Mouse (Mus musculus) hindbrain, embryonic 10.5 days (tissue): ENCODE data around the gene Olfr1537. TPM values are rescaled to one million over a fixed set of nuclear protein-coding genes. Genes with fewer than 3 reads are reported as not detected.

Source experiments
- DNase-seq: peaks from one replicate; pipeline ENCODE4 v3.0.0-alpha.2; 2017; ENCODE audit warnings: low spot score
- H3K27ac ChIP-seq: fragments of 300-500 bp; sonication (generic); 2 replicates; pipeline ENCODE4 v1.5.1; 2016; ENCODE audit warnings: mild to moderate bottlenecking, moderate library complexity
- H3K27me3 ChIP-seq: fragments of 300-500 bp; sonication (generic); 2 replicates; pipeline ENCODE4 v1.6.1; 2016; ENCODE audit warnings: mild to moderate bottlenecking; ENCODE audit not compliant: poor library complexity, insufficient read depth, severe bottlenecking
- H3K36me3 ChIP-seq: fragments of 300-500 bp; sonication (generic); 2 replicates; pipeline ENCODE4 v1.6.1; 2016; ENCODE audit warnings: mild to moderate bottlenecking, moderate library complexity
- H3K4me1 ChIP-seq: fragments of 300-500 bp; sonication (generic); replicated peaks from 2 replicates; pipeline ENCODE4 v1.6.1; 2016; ENCODE audit warnings: mild to moderate bottlenecking
- H3K4me3 ChIP-seq: fragments of 300-500 bp; sonication (generic); 2 replicates; pipeline ENCODE4 v1.5.1; 2016; ENCODE audit warnings: mild to moderate bottlenecking, moderate library complexity
- H3K9me3 ChIP-seq: fragments of 300-500 bp; sonication (generic); 2 replicates; pipeline ENCODE4 v1.6.1; 2016; ENCODE audit warnings: mild to moderate bottlenecking, moderate library complexity
- WGBS: fragments of 180-500 bp; shearing (Covaris S2); methylation state at CpG from one replicate; pipeline ENCODE4 v1.1.7; 2016; 5-methylcytosine and 5-hydroxymethylcytosine counted together
- polyA plus RNA-seq: library from polyadenylated mRNA; unstranded; fragments of >200 nt; fragmentation: Nextera tagmentation; extraction: Ambion mirVana; gene quantifications from 2 replicates; pipeline ENCODE4 v1.2.1, GENCODE M21; 2016

Gene Olfr1537
- polyA plus RNA-seq = not detected in 2 replicates

GRCm38 (mm10) chr9:39249894-39250293 lies at the start of gene Olfr1537:
Gene Olfr1537 (minus strand): TSS chr9:39249994.
- WGBS = 88% methylated on average over 1 of the region's 1 CpGs
- no peak for DNase-seq
- Histone ChIP-seq H3K4me3 (no peak within 1 kb of the TSS), H3K27ac (no peak within 1 kb of the TSS), H3K4me1 (no peaks in the 10 kb centered on the region), H3K36me3 (no peaks in the 10 kb centered on the region), H3K9me3 (no peaks in the 10 kb centered on the region), H3K27me3 (no peaks in the 10 kb centered on the region)

- Histone ChIP-seq H3K27me3 (no peaks in the 10 kb centered on the region), H3K4me1 (no peaks in the 10 kb centered on the region), H3K36me3 (no peaks in the 10 kb centered on the region), H3K9me3 (no peaks in the 10 kb centered on the region), H3K27ac (no peak overlapping the region), H3K4me3 (no peak overlapping the region)
- no peak for DNase-seq
- WGBS = 89% methylated on average over 2 of the region's 2 CpGs
Measured at GRCm38 (mm10) chr9:39287136-39287535, 37.3 kb upstream of the Olfr1537 start.

GRCm38 (mm10) chr9:39276718-39277117 lies 26.9 kb upstream of the Olfr1537 start, which contains the start of gene Olfr945:
Gene Olfr945 (minus strand): TSS chr9:39276818.
- no peak within 1 kb of the TSS for H3K27ac ChIP-seq
- no peaks in the 10 kb centered on the region for H3K9me3 ChIP-seq
- no peaks in the 10 kb centered on the region for H3K27me3 ChIP-seq
- 91% methylated on average over 3 of the region's 3 CpGs for WGBS
- H3K4me3 ChIP-seq = no peak within 1 kb of the TSS
- no peaks in the 10 kb centered on the region for H3K36me3 ChIP-seq
- DNase-seq = no peak
- H3K4me1 ChIP-seq = no peaks in the 10 kb centered on the region

- Histone ChIP-seq H3K9me3 (no peaks in the 10 kb centered on the region), H3K27me3 (no peaks in the 10 kb centered on the region), H3K36me3 (no peaks in the 10 kb centered on the region), H3K4me3 (no peak within 1 kb of the TSS), H3K27ac (no peak within 1 kb of the TSS), H3K4me1 (no peaks in the 10 kb centered on the region)
- DNase-seq = no peak
Measured at GRCm38 (mm10) chr9:39201620-39202019, 48.2 kb downstream of the Olfr1537 start, which contains the start of gene Olfr944. Gene Olfr944 (plus strand): TSS chr9:39201920.

Other genes with a start within 250 kb of the Olfr1537 start
- gene Olfr146, start 226.6 kb downstream of the Olfr1537 start, polyA plus RNA-seq = not detected in 2 replicates
- gene Olfr937, start 185.0 kb downstream of the Olfr1537 start, polyA plus RNA-seq = not detected in 2 replicates
- not detected in 2 replicates for gene Olfr938, start 171.1 kb downstream of the Olfr1537 start, polyA plus RNA-seq
- not detected in 2 replicates for gene Olfr27, start 121.9 kb downstream of the Olfr1537 start, polyA plus RNA-seq
- not detected in 2 replicates for gene Olfr943, start 83.7 kb downstream of the Olfr1537 start, polyA plus RNA-seq
- gene Olfr944, start 48.1 kb downstream of the Olfr1537 start, polyA plus RNA-seq = not detected in 2 replicates
- not detected in 2 replicates for gene Olfr945, start 26.8 kb upstream of the Olfr1537 start, polyA plus RNA-seq
- not detected in 2 replicates for gene Olfr948, start 76.1 kb upstream of the Olfr1537 start, polyA plus RNA-seq
- gene Olfr951, start 137.4 kb upstream of the Olfr1537 start, polyA plus RNA-seq = not detected in 2 replicates
- gene Olfr952, start 177.2 kb upstream of the Olfr1537 start, polyA plus RNA-seq = not detected in 2 replicates
- gene Olfr954, start 206.7 kb upstream of the Olfr1537 start, polyA plus RNA-seq = not detected in 2 replicates
- not detected in 2 replicates for gene Olfr955, start 221.9 kb upstream of the Olfr1537 start, polyA plus RNA-seq
- not detected in 2 replicates for gene Olfr44, start 244.0 kb upstream of the Olfr1537 start, polyA plus RNA-seq